Mouse (Mus musculus) embryonic facial prominence, embryonic 14.5 days (tissue): ENCODE results near the gene Il21r. TPM values are rescaled to one million over a fixed set of nuclear protein-coding genes. Genes with fewer than 3 reads are reported as not detected.

Source experiments
- ATAC-seq: fragments of 200-750 bp; cut with Nextera tagmentation; 2 replicates; pipeline ENCODE4 v1.8.0; 2017; ENCODE audit warnings: low read depth, moderate number of reproducible peaks, moderate TSS enrichment
- DNase-seq: peaks from one replicate; pipeline ENCODE4 v3.0.0-alpha.2; 2015; ENCODE audit warnings: low spot score
- H3K27ac ChIP-seq: fragments of 300-500 bp; sonication (generic); replicated peaks from 2 replicates; pipeline ENCODE4 v1.5.1; 2014; ENCODE audit warnings: low read depth, mild to moderate bottlenecking, low read length, moderate library complexity
- H3K27me3 ChIP-seq: fragments of 300-500 bp; sonication (generic); replicated peaks from 2 replicates; pipeline ENCODE4 v1.6.1; 2014; ENCODE audit warnings: low read length; ENCODE audit not compliant: control insufficient read depth, insufficient read depth
- H3K36me3 ChIP-seq: fragments of 300-500 bp; sonication (generic); 2 replicates; pipeline ENCODE4 v1.6.1; 2014; ENCODE audit warnings: low read length, mixed read lengths; ENCODE audit not compliant: control insufficient read depth, insufficient read depth
- H3K4me1 ChIP-seq: fragments of 300-500 bp; sonication (generic); 2 replicates; pipeline ENCODE4 v1.6.1; 2014; ENCODE audit warnings: antibody characterized with exemption, low read length; ENCODE audit not compliant: control insufficient read depth, insufficient read depth
- H3K4me2 ChIP-seq: fragments of 300-500 bp; sonication (generic); 2 replicates; pipeline ENCODE4 v1.6.1; 2014; ENCODE audit warnings: low read depth, mild to moderate bottlenecking, low read length, moderate library complexity, mixed read lengths
- H3K4me3 ChIP-seq: fragments of 300-500 bp; sonication (generic); 2 replicates; pipeline ENCODE4 v1.5.1; 2014; ENCODE audit warnings: low read depth, mild to moderate bottlenecking, low read length
- H3K9ac ChIP-seq: fragments of 300-500 bp; sonication (generic); 2 replicates; pipeline ENCODE4 v1.6.1; 2014; ENCODE audit warnings: low read depth, mild to moderate bottlenecking, low read length, moderate library complexity, mixed read lengths
- H3K9me3 ChIP-seq: fragments of 300-500 bp; sonication (generic); 2 replicates; pipeline ENCODE4 v1.6.1; 2016; ENCODE audit warnings: low read length; ENCODE audit not compliant: control insufficient read depth
- WGBS: fragments of 180-500 bp; shearing (Covaris S2); extraction: QIAGEN DNeasy Blood & Tissue Kit; methylation state at CpG from one replicate; pipeline ENCODE4 v1.1.7; 2014; 5-methylcytosine and 5-hydroxymethylcytosine counted together
- polyA plus RNA-seq: library from polyadenylated mRNA; unstranded; fragments of >200 nt; fragmentation: Nextera tagmentation; extraction: Ambion mirVana; gene quantifications from 2 replicates; pipeline ENCODE4 v1.2.1, GENCODE M21; 2014

Il21r gene
- polyA plus RNA-seq, 1 experiment from 2014 or later = 0.46 TPM

DNA sequence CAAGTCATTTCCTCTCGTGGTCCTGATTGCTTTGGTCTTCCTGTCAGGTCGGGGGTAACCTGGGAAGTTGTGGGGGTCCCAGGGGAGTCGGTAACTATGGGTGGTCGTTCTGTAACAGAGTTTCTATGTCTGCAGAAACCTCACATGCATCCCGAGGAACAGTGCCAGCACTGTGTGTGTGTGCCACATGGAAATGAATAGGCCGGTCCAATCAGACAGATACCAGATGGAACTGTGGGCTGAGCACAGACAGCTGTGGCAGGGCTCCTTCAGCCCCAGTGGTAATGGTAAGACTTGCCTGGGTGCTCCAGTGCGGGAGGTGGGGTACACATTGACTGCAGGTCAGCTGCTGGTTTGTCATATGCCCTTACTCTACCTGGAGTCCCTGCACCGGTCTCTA lies 34.3 kb upstream of the Il21r start:
- 74% methylated on average over 8 of the region's 8 CpGs for WGBS
- Histone ChIP-seq H3K4me1 (no peaks in the 10 kb centered on the region), H3K9ac (no peak overlapping the region), H3K4me3 (no peak overlapping the region), H3K27me3 (no peaks in the 10 kb centered on the region), H3K9me3 (no peaks in the 10 kb centered on the region), H3K4me2 (no peak overlapping the region), H3K27ac (no peak overlapping the region), H3K36me3 (no peaks in the 10 kb centered on the region)
- DNase-seq = peak; percentile 30
- ATAC-seq = no peak

DNA sequence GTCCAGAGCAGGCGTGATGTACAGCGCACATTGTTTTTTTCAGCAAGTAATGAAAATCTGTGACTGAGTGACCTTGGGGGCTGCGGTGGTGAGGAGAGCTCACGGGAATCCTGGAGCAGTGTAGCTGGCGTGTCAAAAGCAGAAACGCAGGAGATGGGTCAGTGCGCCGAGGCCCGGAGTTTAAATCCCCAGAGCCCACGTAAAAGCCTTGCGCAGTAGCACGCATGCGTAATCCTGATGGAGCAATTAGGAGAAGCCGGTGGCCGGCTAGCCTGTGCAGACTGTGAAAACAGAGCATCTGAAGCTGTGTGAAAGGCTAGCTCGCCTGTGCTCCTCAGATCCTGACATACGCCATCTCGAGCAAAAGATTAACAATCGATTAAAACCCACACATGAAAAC lies 31.3 kb upstream of the Il21r start:
- Histone ChIP-seq H3K4me1 (0 out of 2 replicates have a peak, but pooled peaks cover under 1% of the 10 kb centered on the region), H3K9me3 (no peaks in the 10 kb centered on the region), H3K4me2 (no peak overlapping the region), H3K4me3 (no peak overlapping the region), H3K27me3 (no peaks in the 10 kb centered on the region), H3K27ac (no peak overlapping the region), H3K36me3 (no peaks in the 10 kb centered on the region), H3K9ac (no peak overlapping the region)
- ATAC-seq = no peak
- WGBS = 77% methylated on average over 19 of the region's 19 CpGs
- no peak for DNase-seq

DNA sequence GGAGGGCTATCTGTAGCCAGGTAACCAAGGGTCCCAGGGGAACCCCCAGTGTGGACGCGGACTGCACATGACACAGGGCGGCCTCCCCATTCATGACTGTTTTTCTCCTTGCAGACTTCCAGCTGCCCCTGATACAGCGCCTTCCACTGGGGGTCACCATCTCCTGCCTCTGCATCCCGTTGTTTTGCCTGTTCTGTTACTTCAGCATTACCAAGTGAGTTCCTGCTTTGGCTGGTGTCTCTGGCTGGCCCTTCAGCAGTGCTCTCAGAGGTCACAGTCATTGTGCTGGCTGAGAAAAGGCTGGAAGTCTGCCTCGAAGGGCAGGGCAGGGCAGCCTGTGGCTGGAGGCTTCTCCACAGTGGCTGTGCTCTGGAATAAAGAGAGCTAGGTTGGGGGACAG lies 30.5 kb upstream of the Il21r start:
- Histone ChIP-seq H3K4me3 (no peak overlapping the region), H3K9ac (no peak overlapping the region), H3K27me3 (no peaks in the 10 kb centered on the region), H3K36me3 (no peaks in the 10 kb centered on the region), H3K9me3 (no peaks in the 10 kb centered on the region), H3K4me2 (no peak overlapping the region), H3K4me1 (0 out of 2 replicates have a peak, but pooled peaks cover 5% of the 10 kb centered on the region), H3K27ac (no peak overlapping the region)
- DNase-seq = no peak
- 72% methylated on average over 5 of the region's 6 CpGs for WGBS
- no peak for ATAC-seq

DNA sequence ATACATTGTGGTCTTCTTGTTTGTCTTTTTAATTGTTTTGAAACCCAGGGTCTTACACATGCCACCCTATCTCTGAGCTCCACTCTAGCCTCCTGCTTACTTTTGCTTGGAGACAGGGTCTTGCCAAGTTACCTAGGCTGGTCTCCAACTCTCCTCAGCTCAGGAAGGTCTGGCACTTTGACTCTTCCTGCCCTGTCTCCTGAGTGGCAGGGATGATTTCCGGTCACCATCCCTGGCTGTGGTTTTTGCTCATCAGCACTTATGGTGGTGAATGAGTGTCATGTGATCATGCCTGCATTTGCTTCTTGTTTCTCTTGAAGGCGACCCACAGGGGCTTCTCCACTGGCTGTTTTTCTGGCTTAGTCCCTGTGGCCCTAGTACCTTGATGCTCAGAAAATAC lies 29.4 kb upstream of the Il21r start:
- DNase-seq (no peak), ATAC-seq (no peak)
- no peak overlapping the region for H3K4me2 ChIP-seq
- no peaks in the 10 kb centered on the region for H3K9me3 ChIP-seq
- H3K27me3 ChIP-seq = no peaks in the 10 kb centered on the region
- no peak overlapping the region for H3K9ac ChIP-seq
- H3K36me3 ChIP-seq = no peaks in the 10 kb centered on the region
- H3K27ac ChIP-seq = no peak overlapping the region
- H3K4me3 ChIP-seq = no peak overlapping the region
- H3K4me1 ChIP-seq = 0 out of 2 replicates have a peak, but pooled peaks cover 9% of the 10 kb centered on the region
- 76% methylated on average over 2 of the region's 2 CpGs for WGBS

DNA sequence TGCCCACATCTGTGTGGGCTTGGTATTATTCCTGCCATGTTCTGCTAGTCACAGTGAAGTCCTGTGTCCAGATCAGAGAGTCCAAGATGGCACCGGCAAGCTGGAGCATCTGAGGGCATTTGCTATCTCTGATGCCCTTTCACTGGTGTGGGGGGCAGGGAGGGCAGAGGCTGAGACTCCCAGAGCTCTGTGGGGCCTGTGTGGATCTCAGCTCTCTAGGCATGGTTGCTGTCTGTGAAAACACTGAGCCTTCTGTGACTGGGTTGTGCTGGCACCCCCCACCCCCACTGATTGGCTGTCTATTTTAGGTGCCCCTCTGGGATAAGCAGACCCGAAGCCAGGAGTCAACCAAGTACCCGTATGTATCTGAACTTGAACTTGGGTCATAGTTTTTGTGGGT lies 28.4 kb upstream of the Il21r start:
- DNase-seq (no peak), ATAC-seq (no peak)
- Histone ChIP-seq H3K27ac (no peak overlapping the region), H3K9me3 (no peaks in the 10 kb centered on the region), H3K4me3 (no peak overlapping the region), H3K4me2 (no peak overlapping the region), H3K27me3 (no peaks in the 10 kb centered on the region), H3K36me3 (no peaks in the 10 kb centered on the region), H3K9ac (no peak overlapping the region), H3K4me1 (0 out of 2 replicates have a peak, but pooled peaks cover 9% of the 10 kb centered on the region)
- 76% methylated on average over 3 of the region's 3 CpGs for WGBS

DNA sequence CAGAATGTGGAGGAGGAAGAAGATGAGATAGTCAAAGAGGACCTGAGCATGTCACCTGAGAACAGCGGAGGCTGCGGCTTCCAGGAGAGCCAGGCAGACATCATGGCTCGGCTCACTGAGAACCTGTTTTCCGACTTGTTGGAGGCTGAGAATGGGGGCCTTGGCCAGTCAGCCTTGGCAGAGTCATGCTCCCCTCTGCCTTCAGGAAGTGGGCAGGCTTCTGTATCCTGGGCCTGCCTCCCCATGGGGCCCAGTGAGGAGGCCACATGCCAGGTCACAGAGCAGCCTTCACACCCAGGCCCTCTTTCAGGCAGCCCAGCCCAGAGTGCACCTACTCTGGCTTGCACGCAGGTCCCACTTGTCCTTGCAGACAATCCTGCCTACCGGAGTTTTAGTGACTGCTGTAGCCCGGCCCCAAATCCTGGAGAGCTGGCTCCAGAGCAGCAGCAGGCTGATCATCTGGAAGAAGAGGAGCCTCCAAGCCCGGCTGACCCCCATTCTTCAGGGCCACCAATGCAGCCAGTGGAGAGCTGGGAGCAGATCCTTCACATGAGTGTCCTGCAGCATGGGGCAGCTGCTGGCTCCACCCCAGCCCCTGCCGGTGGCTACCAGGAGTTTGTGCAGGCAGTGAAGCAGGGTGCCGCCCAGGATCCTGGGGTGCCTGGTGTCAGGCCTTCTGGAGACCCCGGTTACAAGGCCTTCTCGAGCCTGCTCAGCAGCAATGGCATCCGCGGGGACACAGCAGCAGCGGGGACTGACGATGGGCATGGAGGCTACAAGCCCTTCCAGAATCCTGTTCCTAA lies 27.3 kb upstream of the Il21r start:
- 83% methylated on average over 14 of the region's 16 CpGs for WGBS
- ATAC-seq = peak; percentile 37; the same call in 1 of the 2 replicates
- H3K9ac ChIP-seq = no peak overlapping the region; the same call in 1 of the 2 replicates

DNA sequence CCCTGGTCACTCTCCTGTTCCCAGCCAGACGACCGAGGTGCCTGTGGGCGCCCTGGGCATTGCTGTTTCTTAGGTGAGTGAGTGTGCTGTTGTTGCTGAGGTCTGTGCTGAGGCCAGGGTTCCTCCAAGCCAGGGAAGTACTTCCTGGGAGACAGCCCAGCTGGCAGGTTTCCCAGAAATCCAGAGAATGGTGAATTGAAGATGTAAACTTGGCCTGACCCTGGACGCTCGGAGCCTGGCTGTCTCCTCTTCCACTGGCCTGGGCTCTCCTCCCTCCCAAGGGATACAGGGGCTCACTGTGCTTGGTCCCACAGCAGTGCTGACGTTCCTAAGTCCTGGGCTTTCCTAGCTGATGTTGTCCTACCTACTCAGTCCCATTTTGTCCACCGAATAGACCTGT lies 26.2 kb upstream of the Il21r start:
- ATAC-seq (no peak), DNase-seq (peak; percentile 66)
- H3K27ac ChIP-seq = no peak overlapping the region
- H3K4me1 ChIP-seq = peaks cover 17% of the 10 kb centered on the region; the same call in 1 of the 2 replicates
- no peak overlapping the region for H3K4me2 ChIP-seq
- H3K4me3 ChIP-seq = no peak overlapping the region
- H3K9ac ChIP-seq = no peak overlapping the region
- 56% methylated on average over 6 of the region's 7 CpGs for WGBS
- no peaks in the 10 kb centered on the region for H3K36me3 ChIP-seq
- H3K27me3 ChIP-seq = no peaks in the 10 kb centered on the region
- H3K9me3 ChIP-seq = no peaks in the 10 kb centered on the region

More for the DNA sequence above, 27.3 kb upstream of the Il21r start:
- H3K9me3 ChIP-seq = no peaks in the 10 kb centered on the region
- H3K36me3 ChIP-seq = no peaks in the 10 kb centered on the region
- H3K27ac ChIP-seq = peak overlapping the region; percentile 65
- H3K4me3 ChIP-seq = no peak overlapping the region
- H3K4me2 ChIP-seq = peak overlapping the region; percentile 20; the same call in 1 of the 2 replicates
- no peaks in the 10 kb centered on the region for H3K27me3 ChIP-seq
- peak; percentile 55 for DNase-seq
- H3K4me1 ChIP-seq = peaks cover 13% of the 10 kb centered on the region; the same call in 1 of the 2 replicates

DNA sequence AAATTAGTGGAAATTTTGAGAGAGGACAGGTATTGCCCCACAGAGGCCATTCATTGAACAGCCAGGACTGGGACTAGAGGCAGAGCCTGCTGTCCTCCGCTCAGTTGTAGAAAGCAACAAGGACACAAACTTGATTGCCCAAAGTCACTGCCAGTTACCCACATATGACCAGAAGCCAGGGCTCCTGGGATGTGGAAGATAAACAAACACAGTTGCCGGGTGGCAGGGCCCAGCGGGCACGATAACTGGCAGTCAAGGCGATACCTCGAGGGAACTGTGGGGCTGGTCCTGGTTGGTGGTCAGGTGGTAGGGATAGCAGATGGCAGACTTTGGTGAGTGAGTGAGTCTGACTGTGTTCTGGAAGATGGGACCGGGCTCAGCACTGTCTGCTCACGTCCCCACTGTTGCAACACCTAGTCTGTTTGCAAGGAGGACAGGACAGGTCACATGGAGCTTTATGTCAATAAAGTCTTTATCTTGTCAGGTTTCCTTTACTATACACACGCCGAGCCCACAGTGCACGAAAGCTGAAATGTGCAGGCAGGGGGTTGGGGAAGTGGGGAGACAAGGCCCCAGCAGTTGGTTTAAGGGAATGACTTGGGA lies 25.6 kb upstream of the Il21r start:
- DNase-seq (no peak), ATAC-seq (no peak)
- no peaks in the 10 kb centered on the region for H3K27me3 ChIP-seq
- no peak overlapping the region for H3K27ac ChIP-seq
- no peak overlapping the region for H3K4me2 ChIP-seq
- H3K4me1 ChIP-seq = peaks cover 17% of the 10 kb centered on the region; the same call in 1 of the 2 replicates
- no peaks in the 10 kb centered on the region for H3K36me3 ChIP-seq
- H3K9ac ChIP-seq = no peak overlapping the region
- 83% methylated on average over 11 of the region's 11 CpGs for WGBS
- H3K9me3 ChIP-seq = no peaks in the 10 kb centered on the region
- H3K4me3 ChIP-seq = no peak overlapping the region
